Mouse (Mus musculus): Measurements from ENCODE around the gene Ifitm10.
"Not testable (repeated sequence)": the region's sequence is repeated elsewhere in the genome, so short reads cannot be mapped to it uniquely, and the experiment has no call there.

The Ifitm10 gene

GRCm38 (mm10) chr7:142373641-142374412 lies at the start of gene Ifitm10:
TSS of gene Ifitm10 (minus strand) at chr7:142373753.
- DNase-seq (ENCODE audit: extremely low spot score, low spot score): no peak

DNA sequence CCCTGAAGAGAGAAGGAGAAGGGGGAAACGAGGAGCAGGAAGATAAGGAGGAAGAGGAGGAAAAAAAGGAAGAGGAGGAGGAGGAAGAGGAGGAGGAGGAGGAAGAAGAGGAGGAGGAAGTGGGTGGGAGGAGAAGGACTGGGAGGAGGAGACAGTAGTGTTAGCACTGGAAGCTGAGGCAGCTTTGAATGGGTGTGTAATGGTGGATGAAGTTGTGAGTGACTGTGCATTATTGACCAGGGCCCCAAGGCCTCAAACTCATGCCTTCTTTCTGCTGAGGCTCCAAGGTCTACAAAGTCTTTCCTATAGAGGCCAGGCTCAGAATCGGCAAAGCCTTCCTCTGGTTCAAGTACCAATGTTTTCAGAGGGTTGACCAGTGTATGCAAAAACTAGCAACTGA lies 48.3 kb upstream of the Ifitm10 start:
- DNase-seq (ENCODE audit: extremely low spot score, low spot score): no peak

DNA sequence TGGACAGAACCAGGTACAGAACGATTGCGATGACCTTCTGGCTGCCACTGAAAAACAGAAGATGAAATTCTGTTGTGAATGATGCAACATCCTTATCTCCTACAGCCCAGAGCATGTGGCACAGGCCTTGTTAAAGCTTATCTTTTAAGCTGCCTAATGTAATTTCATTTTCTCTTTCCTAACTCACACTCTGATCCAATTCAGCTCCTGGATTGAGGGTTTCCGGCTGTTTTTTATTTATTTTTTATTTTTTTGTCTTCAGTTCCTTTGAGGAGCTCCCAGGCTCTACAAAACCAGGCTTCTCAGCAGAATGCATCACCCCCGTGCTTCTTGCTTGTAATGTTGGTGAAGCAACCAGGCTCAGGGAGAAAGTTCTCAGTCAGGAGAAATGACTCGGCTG lies 46.3 kb upstream of the Ifitm10 start:
- DNase-seq (ENCODE audit: extremely low spot score, low spot score): no peak

- no peak for DNase-seq (ENCODE audit: extremely low spot score, low spot score)
These were observed 45.1 kb upstream of the Ifitm10 start for GRCm38 (mm10) chr7:142418679-142419078.

GRCm38 (mm10) chr7:142418027-142418426 lies 44.5 kb upstream of the Ifitm10 start:
- DNase-seq (ENCODE audit: extremely low spot score, low spot score): no peak

DNA sequence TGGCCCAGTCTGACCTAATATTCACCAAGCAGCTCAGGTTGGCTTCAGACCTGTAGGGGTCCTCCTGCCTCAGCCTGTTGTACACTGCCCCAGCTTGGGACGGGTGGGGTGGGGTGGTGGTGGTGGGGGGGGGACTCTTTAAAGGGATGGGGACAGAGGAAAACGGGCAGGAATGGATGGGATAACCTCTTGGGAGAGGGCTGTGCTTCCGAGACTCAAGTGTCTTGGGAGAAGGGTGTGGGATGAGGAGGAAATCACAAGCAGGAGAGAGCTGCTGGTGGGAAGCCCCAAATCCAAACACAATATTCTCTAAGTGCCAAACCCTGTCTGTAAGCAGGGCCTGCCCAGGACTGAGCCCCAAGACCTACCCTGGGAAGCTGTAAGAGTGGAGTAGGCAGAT lies 42.7 kb upstream of the Ifitm10 start:
- no peak for DNase-seq (ENCODE audit: extremely low spot score, low spot score)

- no peak for DNase-seq (ENCODE audit: extremely low spot score, low spot score)
These were observed 41.8 kb upstream of the Ifitm10 start for GRCm38 (mm10) chr7:142415314-142415713.

- no peak for DNase-seq (ENCODE audit: extremely low spot score, low spot score)
These were observed 39.7 kb upstream of the Ifitm10 start for GRCm38 (mm10) chr7:142413285-142413684.

GRCm38 (mm10) chr7:142409603-142410002 lies 36.0 kb upstream of the Ifitm10 start:
- no peak for DNase-seq (ENCODE audit: extremely low spot score, low spot score)

DNA sequence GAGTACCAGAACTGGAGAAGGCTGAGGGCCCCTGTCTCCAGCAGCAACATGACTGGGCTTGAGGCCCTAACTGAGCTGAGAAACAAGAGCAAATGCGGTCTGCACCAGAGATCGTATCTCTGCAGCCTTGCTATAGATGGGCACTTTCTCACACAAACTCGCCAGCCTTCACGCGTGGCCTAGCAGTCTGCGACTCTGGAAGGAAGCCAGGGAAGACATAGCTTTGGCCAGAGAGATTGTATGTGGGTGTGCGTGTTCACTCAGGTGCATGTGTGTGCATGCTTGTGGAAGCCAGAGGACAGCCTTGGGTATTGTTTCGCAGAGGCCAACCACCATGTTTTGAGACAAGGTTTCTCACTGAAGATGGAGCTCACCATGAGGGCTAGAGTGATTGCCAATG lies 35.1 kb upstream of the Ifitm10 start:
- DNase-seq (ENCODE audit: extremely low spot score, low spot score): no peak

- no peak for DNase-seq (ENCODE audit: extremely low spot score, low spot score)
These were observed 34.4 kb upstream of the Ifitm10 start for GRCm38 (mm10) chr7:142407935-142408334.

DNA sequence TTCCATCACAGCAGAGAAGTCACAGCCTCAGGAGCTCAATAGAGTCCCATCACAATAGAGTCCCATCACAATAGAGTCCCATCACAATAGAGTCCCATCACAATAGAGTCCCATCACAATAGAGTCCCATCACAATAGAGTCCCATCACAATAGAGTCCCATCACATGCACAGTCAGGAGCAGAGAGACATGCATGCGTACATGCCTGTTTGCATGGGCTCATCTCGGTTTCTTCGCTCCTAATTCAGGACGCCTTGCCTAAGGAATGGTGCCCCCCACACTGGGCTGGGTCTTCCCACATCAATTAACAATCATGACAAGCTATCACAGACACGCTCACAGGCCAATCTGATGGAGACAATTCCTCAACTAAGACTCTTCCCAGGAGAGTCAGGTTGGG lies 31.6 kb upstream of the Ifitm10 start:
- not testable (repeated sequence) for DNase-seq (ENCODE audit: extremely low spot score, low spot score)

DNA sequence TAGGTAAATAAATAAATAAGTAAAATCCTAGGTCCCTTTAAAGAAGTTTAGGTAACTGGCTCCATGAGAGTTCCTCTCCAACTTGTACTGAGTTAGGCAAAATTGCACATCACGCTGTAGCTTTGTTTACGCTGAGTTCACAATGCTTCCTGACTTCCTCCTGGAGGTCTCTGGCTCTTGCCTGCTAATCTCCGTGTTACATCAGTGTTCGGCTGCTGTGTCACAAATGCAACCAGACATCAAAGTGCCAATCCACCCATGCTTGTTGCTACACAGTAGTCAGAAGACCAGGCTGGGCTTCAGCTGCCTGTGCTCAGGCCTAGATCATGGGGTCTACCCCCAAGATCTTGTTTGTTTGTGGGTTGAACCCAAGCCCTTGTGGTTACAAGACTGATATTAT lies 30.0 kb upstream of the Ifitm10 start:
- DNase-seq (ENCODE audit: extremely low spot score, low spot score): no peak

- no peak for DNase-seq (ENCODE audit: extremely low spot score, low spot score)
These were observed 27.2 kb upstream of the Ifitm10 start for GRCm38 (mm10) chr7:142400750-142401142.

GRCm38 (mm10) chr7:142400112-142400749 lies 26.7 kb upstream of the Ifitm10 start:
- no peak for DNase-seq (ENCODE audit: extremely low spot score, low spot score)

- no peak for DNase-seq (ENCODE audit: extremely low spot score, low spot score)
These were observed 25.7 kb upstream of the Ifitm10 start for GRCm38 (mm10) chr7:142399250-142399649.

DNA sequence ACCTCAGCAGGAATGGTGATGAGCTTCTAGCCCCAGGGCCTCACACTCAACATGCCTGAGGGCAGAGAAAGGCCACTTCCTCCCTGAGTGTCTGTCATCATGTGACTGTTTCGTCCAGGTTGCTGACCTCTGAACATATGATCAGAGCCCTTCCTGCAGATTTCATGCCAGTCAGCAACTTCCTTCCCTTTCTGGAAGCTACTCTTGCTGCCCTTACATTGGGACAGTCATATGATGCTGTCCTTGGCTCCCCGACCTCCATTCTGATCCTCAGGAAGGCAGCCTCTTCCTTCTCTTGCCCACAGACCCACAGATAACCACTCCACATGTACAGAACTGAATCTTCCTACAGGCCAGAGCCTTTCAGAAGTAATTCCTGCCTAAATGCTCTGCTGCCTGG lies 24.5 kb upstream of the Ifitm10 start:
- DNase-seq (ENCODE audit: extremely low spot score, low spot score): no peak

DNA sequence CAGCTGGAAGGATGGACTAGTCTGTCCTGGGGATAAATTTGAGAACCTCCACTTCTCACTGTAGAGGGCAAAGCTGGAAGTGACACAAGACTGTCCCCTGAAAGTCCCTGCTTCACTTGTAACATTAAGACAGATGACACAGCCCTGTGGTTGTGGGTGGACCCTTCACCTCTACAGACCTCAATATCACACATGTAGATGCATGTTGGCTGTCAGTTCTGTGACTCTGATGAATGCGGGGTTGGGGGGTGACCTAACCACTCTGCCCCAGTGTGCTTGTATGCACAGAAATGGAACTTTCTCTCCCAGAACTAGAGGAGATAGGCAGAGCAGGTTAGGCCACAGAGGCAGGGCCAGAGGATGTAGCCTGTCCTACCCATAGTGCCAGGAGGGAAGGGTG lies 23.1 kb upstream of the Ifitm10 start:
- no peak for DNase-seq (ENCODE audit: extremely low spot score, low spot score)

- no peak for DNase-seq (ENCODE audit: extremely low spot score, low spot score)
These were observed 21.9 kb upstream of the Ifitm10 start for GRCm38 (mm10) chr7:142395472-142395871.

DNA sequence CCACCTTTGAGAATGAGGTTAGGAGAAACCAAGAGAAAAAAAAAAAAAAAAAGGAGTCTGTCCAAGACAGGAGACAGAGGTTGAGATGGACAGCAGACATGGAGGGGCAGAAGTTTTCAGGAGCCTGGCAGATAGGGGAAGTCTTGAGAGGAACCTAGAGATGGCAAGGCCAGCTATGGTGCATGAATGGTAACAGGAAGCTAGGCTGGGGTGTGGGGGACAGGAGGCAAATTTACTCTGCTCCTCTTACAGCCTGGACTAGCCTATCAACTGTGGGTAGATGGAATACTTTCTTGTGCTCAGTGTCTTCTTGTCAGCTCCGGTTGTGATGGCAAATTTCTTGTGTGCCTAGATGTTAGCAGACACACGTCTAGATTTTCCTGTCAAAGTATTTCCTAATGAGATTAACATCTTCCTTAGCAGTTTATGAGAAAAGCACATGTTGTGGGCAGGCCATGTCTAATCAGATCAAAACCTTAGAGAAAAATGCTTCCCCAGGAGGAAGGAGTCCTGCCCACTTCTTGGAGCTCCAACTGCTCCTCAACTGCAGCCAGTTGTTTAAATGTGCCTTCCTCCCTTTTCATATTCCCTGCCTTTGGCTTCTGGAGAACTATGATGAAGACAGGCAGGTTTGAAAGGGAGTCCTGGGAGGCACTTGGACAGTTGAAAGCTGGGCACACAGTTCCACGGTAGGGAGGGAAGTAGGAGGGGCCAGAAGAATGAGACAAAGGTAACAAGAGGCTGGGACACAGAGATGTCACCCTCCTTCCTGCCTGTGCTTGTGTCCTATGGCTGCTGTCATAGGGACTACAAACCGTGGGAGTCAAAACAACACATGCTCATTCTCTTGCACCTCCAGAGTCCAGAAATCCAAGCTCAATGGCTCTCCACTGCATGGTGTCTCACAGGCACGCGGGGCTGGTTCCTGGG lies 21.0 kb upstream of the Ifitm10 start:
- no peak for DNase-seq (ENCODE audit: extremely low spot score, low spot score)

DNA sequence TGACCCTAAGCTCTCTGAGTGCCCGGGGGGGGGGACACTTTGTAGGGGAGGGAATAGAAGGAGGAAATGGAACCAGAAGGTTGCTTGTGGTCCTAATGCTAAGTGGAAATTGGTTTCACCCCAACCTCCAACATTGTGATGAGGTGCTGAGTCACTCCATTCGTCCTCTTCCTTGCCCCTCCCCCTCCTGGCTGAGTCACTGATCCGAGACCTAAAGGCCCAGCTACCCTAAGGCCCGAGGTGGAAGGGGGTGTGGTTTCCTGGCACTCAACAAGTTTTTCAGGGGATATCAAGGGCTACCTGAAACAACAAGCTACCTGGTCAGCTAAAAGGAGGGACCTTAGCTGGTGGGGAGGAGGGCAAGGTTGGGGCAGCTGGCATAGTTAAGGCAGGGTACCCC lies 19.6 kb upstream of the Ifitm10 start:
- DNase-seq (ENCODE audit: extremely low spot score, low spot score): no peak

DNA sequence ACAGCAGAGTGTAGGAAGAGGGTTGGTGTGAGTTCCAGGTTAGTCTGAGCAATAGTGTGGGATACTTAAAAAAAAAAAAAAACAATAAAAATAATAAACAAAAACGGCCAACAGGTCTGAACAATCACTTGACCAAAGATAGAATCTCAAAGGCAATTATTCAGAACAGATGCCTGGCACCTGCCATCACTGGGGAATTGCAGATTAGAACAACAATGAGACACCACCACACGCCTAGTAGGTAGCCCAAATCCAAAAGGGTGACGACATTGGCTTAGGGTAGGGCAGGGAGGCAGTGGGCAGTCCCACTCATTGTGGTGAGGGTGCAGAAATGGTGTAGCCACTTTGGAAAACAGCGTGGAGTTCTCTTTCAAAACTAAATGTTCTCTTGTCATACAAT lies 18.1 kb upstream of the Ifitm10 start:
- no peak for DNase-seq (ENCODE audit: extremely low spot score, low spot score)
